Mouse (Mus musculus) embryonic facial prominence, embryonic 14.5 days (tissue): ENCODE results near the gene Ftl1. TPM values are rescaled to one million over a fixed set of nuclear protein-coding genes. Genes with fewer than 3 reads are reported as not detected.

ENCODE experiments used
- ATAC-seq: fragments of 200-750 bp; cut with Nextera tagmentation; 2 replicates; pipeline ENCODE4 v1.8.0; 2017; ENCODE audit warnings: low read depth, moderate number of reproducible peaks, moderate TSS enrichment
- DNase-seq: peaks from one replicate; pipeline ENCODE4 v3.0.0-alpha.2; 2015; ENCODE audit warnings: low spot score
- H3K27ac ChIP-seq: fragments of 300-500 bp; sonication (generic); replicated peaks from 2 replicates; pipeline ENCODE4 v1.5.1; 2014; ENCODE audit warnings: low read depth, mild to moderate bottlenecking, low read length, moderate library complexity
- H3K27me3 ChIP-seq: fragments of 300-500 bp; sonication (generic); replicated peaks from 2 replicates; pipeline ENCODE4 v1.6.1; 2014; ENCODE audit warnings: low read length; ENCODE audit not compliant: control insufficient read depth, insufficient read depth
- H3K36me3 ChIP-seq: fragments of 300-500 bp; sonication (generic); 2 replicates; pipeline ENCODE4 v1.6.1; 2014; ENCODE audit warnings: low read length, mixed read lengths; ENCODE audit not compliant: control insufficient read depth, insufficient read depth
- H3K4me1 ChIP-seq: fragments of 300-500 bp; sonication (generic); 2 replicates; pipeline ENCODE4 v1.6.1; 2014; ENCODE audit warnings: antibody characterized with exemption, low read length; ENCODE audit not compliant: control insufficient read depth, insufficient read depth
- H3K4me2 ChIP-seq: fragments of 300-500 bp; sonication (generic); 2 replicates; pipeline ENCODE4 v1.6.1; 2014; ENCODE audit warnings: low read depth, mild to moderate bottlenecking, low read length, moderate library complexity, mixed read lengths
- H3K4me3 ChIP-seq: fragments of 300-500 bp; sonication (generic); 2 replicates; pipeline ENCODE4 v1.5.1; 2014; ENCODE audit warnings: low read depth, mild to moderate bottlenecking, low read length
- H3K9ac ChIP-seq: fragments of 300-500 bp; sonication (generic); 2 replicates; pipeline ENCODE4 v1.6.1; 2014; ENCODE audit warnings: low read depth, mild to moderate bottlenecking, low read length, moderate library complexity, mixed read lengths
- H3K9me3 ChIP-seq: fragments of 300-500 bp; sonication (generic); 2 replicates; pipeline ENCODE4 v1.6.1; 2016; ENCODE audit warnings: low read length; ENCODE audit not compliant: control insufficient read depth
- WGBS: fragments of 180-500 bp; shearing (Covaris S2); extraction: QIAGEN DNeasy Blood & Tissue Kit; methylation state at CpG from one replicate; pipeline ENCODE4 v1.1.7; 2014; 5-methylcytosine and 5-hydroxymethylcytosine counted together
- polyA plus RNA-seq: library from polyadenylated mRNA; unstranded; fragments of >200 nt; fragmentation: Nextera tagmentation; extraction: Ambion mirVana; gene quantifications from 2 replicates; pipeline ENCODE4 v1.2.1, GENCODE M21; 2014

Ftl1 gene
- polyA plus RNA-seq, 1 experiment from 2014 or later: 4,260 TPM

GRCm38 (mm10) chr7:45454971-45455370 is 4.7 kb downstream of the Ftl1 start:
- no peak overlapping the region for H3K4me3 ChIP-seq
- DNase-seq (no peak), ATAC-seq (no peak)
- H3K36me3 ChIP-seq: peaks cover 67% of the 10 kb centered on the region
- no peak overlapping the region for H3K4me2 ChIP-seq
- no peak overlapping the region for H3K27ac ChIP-seq
- H3K27me3 ChIP-seq: no peaks in the 10 kb centered on the region
- peaks cover 8% of the 10 kb centered on the region for H3K4me1 ChIP-seq
- WGBS: 88% methylated on average over 15 of the region's 15 CpGs
- no peaks in the 10 kb centered on the region for H3K9me3 ChIP-seq
- H3K9ac ChIP-seq: no peak overlapping the region

GRCm38 (mm10) chr7:45451344-45451982 is 8.2 kb downstream of the Ftl1 start:
- 55% methylated on average over 23 of the region's 23 CpGs for WGBS

GRCm38 (mm10) chr7:45449974-45450373 is 9.7 kb downstream of the Ftl1 start:
- peaks cover 55% of the 10 kb centered on the region for H3K36me3 ChIP-seq
- H3K9me3 ChIP-seq: no peaks in the 10 kb centered on the region
- ATAC-seq (no peak), DNase-seq (no peak)
- no peak overlapping the region for H3K4me2 ChIP-seq
- H3K4me3 ChIP-seq: no peak overlapping the region
- no peaks in the 10 kb centered on the region for H3K27me3 ChIP-seq
- H3K9ac ChIP-seq: no peak overlapping the region
- WGBS: 91% methylated on average over 1 of the region's 1 CpGs
- no peak overlapping the region for H3K27ac ChIP-seq
- H3K4me1 ChIP-seq: no peaks in the 10 kb centered on the region

More at GRCm38 (mm10) chr7:45451344-45451982, 8.2 kb downstream of the Ftl1 start:
- Histone ChIP-seq H3K9ac (no peak overlapping the region), H3K9me3 (no peaks in the 10 kb centered on the region), H3K4me1 (no peaks in the 10 kb centered on the region), H3K4me2 (no peak overlapping the region), H3K27me3 (no peaks in the 10 kb centered on the region), H3K4me3 (no peak overlapping the region), H3K36me3 (peaks cover 67% of the 10 kb centered on the region), H3K27ac (no peak overlapping the region)
- peak; percentile 80 for DNase-seq
- ATAC-seq: peak; percentile 70

- WGBS: 36% methylated on average over 11 of the region's 11 CpGs
- peak; percentile 60 for DNase-seq
- 0 out of 2 replicates have a peak overlapping the region, but pooled peaks have one; percentile 5 for H3K27ac ChIP-seq
Observed at GRCm38 (mm10) chr7:45447325-45447990, 12.2 kb downstream of the Ftl1 start.

GRCm38 (mm10) chr7:45446589-45446988 is 13.1 kb downstream of the Ftl1 start:
- Histone ChIP-seq H3K4me1 (no peaks in the 10 kb centered on the region), H3K9me3 (no peaks in the 10 kb centered on the region), H3K9ac (no peak overlapping the region), H3K4me2 (no peak overlapping the region), H3K4me3 (no peak overlapping the region), H3K36me3 (peaks cover 58% of the 10 kb centered on the region), H3K27me3 (no peaks in the 10 kb centered on the region), H3K27ac (no peak overlapping the region)
- no peak for ATAC-seq
- no peak for DNase-seq

More at GRCm38 (mm10) chr7:45447325-45447990, 12.2 kb downstream of the Ftl1 start:
- Histone ChIP-seq H3K36me3 (peaks cover 60% of the 10 kb centered on the region), H3K9ac (peak overlapping the region; percentile 25; the same call in 1 of the 2 replicates), H3K4me1 (no peaks in the 10 kb centered on the region), H3K27me3 (no peaks in the 10 kb centered on the region), H3K9me3 (no peaks in the 10 kb centered on the region), H3K4me2 (no peak overlapping the region), H3K4me3 (no peak overlapping the region)
- ATAC-seq: 0 out of 2 replicates have a peak, but pooled peaks have one; percentile 14

- no peak overlapping the region for H3K4me3 ChIP-seq
- no peak for ATAC-seq
- peaks cover 63% of the 10 kb centered on the region for H3K36me3 ChIP-seq
- H3K27ac ChIP-seq: no peak overlapping the region
- no peak for DNase-seq
- H3K27me3 ChIP-seq: no peaks in the 10 kb centered on the region
- 88% methylated on average over 22 of the region's 22 CpGs for WGBS
- no peaks in the 10 kb centered on the region for H3K9me3 ChIP-seq
- no peaks in the 10 kb centered on the region for H3K4me1 ChIP-seq
- H3K9ac ChIP-seq: no peak overlapping the region
- no peak overlapping the region for H3K4me2 ChIP-seq
Observed at GRCm38 (mm10) chr7:45443526-45444420, 15.9 kb downstream of the Ftl1 start.

GRCm38 (mm10) chr7:45437521-45438276 is 22.0 kb downstream of the Ftl1 start, which contains the start of gene Ruvbl2:
Gene Ruvbl2 (minus strand): TSS chr7:45438096.
- Histone ChIP-seq H3K9me3 (no peaks in the 10 kb centered on the region), H3K4me3 (no peak within 1 kb of the TSS), H3K27ac (no peak within 1 kb of the TSS), H3K9ac (peak within 1 kb of the TSS; percentile 48; the same call in 1 of the 2 replicates), H3K27me3 (no peaks in the 10 kb centered on the region), H3K36me3 (peaks cover 29% of the 10 kb centered on the region; the same call in 1 of the 2 replicates), H3K4me1 (peaks cover 31% of the 10 kb centered on the region), H3K4me2 (peak within 1 kb of the TSS; percentile 39)
- WGBS: 7% methylated on average over 16 of the region's 19 CpGs
- DNase-seq: peak; percentile 87
- ATAC-seq: peak; percentile 34; the same call in 1 of the 2 replicates

- Histone ChIP-seq H3K4me1 (peaks cover 31% of the 10 kb centered on the region), H3K9me3 (no peaks in the 10 kb centered on the region), H3K27ac (no peak overlapping the region), H3K27me3 (no peaks in the 10 kb centered on the region), H3K4me2 (peak overlapping the region; percentile 39), H3K9ac (no peak overlapping the region), H3K36me3 (peaks cover 27% of the 10 kb centered on the region), H3K4me3 (no peak overlapping the region)
- ATAC-seq (no peak), DNase-seq (no peak)
- 33% methylated on average over 6 of the region's 6 CpGs for WGBS
Observed at GRCm38 (mm10) chr7:45437046-45437445, 22.6 kb downstream of the Ftl1 start.
